Mouse (Mus musculus) E14TG2a.4 (cell line): ENCODE measurements at regions not wholly inside any gene's neighbourhood (a gene's known extent, or its start where the extent isn't known, plus 50 kb on each side); places are given as distances from the start of the nearest gene placed in this dataset.

Source experiments
- CTCF ChIP-seq: conservative IDR thresholded peaks from 2 replicates; pipeline ENCODE4 v1.5.1; 2014; ENCODE audit warnings: low read length
- POU5F1 ChIP-seq: IDR thresholded peaks from 2 replicates; pipeline ENCODE4 v1.6.1; 2014; ENCODE audit warnings: low read length, borderline replicate concordance

- TF ChIP-seq CTCF (no peak), POU5F1 (no peak)
These were observed 93.5 kb upstream of the Cxcr4 start for GRCm38 (mm10) chr1:128685467-128686137.
